Mouse (Mus musculus) myocyte (in vitro differentiated cells): ENCODE data around the gene Eps8l1. TPM values are rescaled to one million over a fixed set of nuclear protein-coding genes. Genes with fewer than 3 reads are reported as not detected.

Source experiments
- H3K27me3 ChIP-seq: one replicate; pipeline ENCODE4 v1.6.1; 2011; ENCODE audit not compliant: control insufficient read depth, insufficient read depth, insufficient read length
- H3K36me3 ChIP-seq: one replicate; pipeline ENCODE4 v1.6.1; 2011; ENCODE audit not compliant: control insufficient read depth, insufficient read depth
- H3K4me2 ChIP-seq: one replicate; pipeline ENCODE4 v1.6.1; 2011; ENCODE audit warnings: low read depth, control low read depth
- H3K4me3 ChIP-seq: one replicate; pipeline ENCODE4 v1.5.1; 2011; ENCODE audit warnings: mild to moderate bottlenecking, control low read depth, moderate library complexity
- H3K79me2 ChIP-seq: one replicate; pipeline ENCODE4 v1.6.1; 2011; ENCODE audit not compliant: control insufficient read depth, insufficient read depth
- H3ac ChIP-seq: one replicate; pipeline ENCODE4 v1.6.1; 2011; ENCODE audit not compliant: control insufficient read depth, insufficient read length
- CEBPB ChIP-seq: IDR thresholded peaks from 2 replicates; pipeline ENCODE4 v1.6.1; 2011; ENCODE audit warnings: mild to moderate bottlenecking, moderate library complexity; ENCODE audit not compliant: poor library complexity, insufficient read depth, severe bottlenecking
- E2F4 ChIP-seq: IDR thresholded peaks from one replicate; pipeline ENCODE4 v1.6.1; 2011; ENCODE audit warnings: mild to moderate bottlenecking, control low read depth, moderate library complexity; ENCODE audit not compliant: insufficient read depth
- MAX ChIP-seq: IDR thresholded peaks from one replicate; pipeline ENCODE4 v1.6.1; 2011; ENCODE audit warnings: low read depth, mild to moderate bottlenecking, control low read depth
- MYOD1 ChIP-seq, 3 experiments: IDR thresholded peaks; one replicate each; pipeline ENCODE4 v1.6.1; 2011; ENCODE audit warnings: control low read depth in 2 of 3, low read depth in 2 of 3, mild to moderate bottlenecking in 2 of 3, moderate library complexity in 1 of 3; ENCODE audit not compliant: insufficient read length in 2 of 3, control insufficient read depth in 1 of 3
- MYOG ChIP-seq, 3 experiments: IDR thresholded peaks; one replicate each; pipeline ENCODE4 v1.6.1; 2011; ENCODE audit warnings: control low read depth in 2 of 3, low read depth in 2 of 3, mild to moderate bottlenecking in 2 of 3; ENCODE audit not compliant: insufficient read length in 2 of 3, control insufficient read depth in 1 of 3, insufficient read depth in 1 of 3
- POLR2A ChIP-seq: IDR thresholded peaks from one replicate; pipeline ENCODE4 v1.6.1; 2011; ENCODE audit warnings: low read depth, mild to moderate bottlenecking, control low read depth, moderate library complexity; ENCODE audit not compliant: insufficient read length
- POLR2AphosphoS2 ChIP-seq: IDR thresholded peaks from one replicate; pipeline ENCODE4 v1.6.1; 2011; ENCODE audit warnings: low read depth, control low read depth; ENCODE audit not compliant: insufficient read length
- REST ChIP-seq: IDR thresholded peaks from one replicate; pipeline ENCODE4 v1.6.1; 2011; ENCODE audit warnings: mild to moderate bottlenecking, control low read depth, moderate library complexity; ENCODE audit not compliant: insufficient read depth, insufficient read length
- SRF ChIP-seq: IDR thresholded peaks from one replicate; pipeline ENCODE4 v1.6.1; 2011; ENCODE audit warnings: low read depth; ENCODE audit not compliant: control insufficient read depth, insufficient read length
- TCF12 ChIP-seq: IDR thresholded peaks from one replicate; pipeline ENCODE4 v1.6.1; 2011; ENCODE audit warnings: mild to moderate bottlenecking, control low read depth; ENCODE audit not compliant: poor library complexity, insufficient read depth, severe bottlenecking
- TCF3 ChIP-seq: IDR thresholded peaks from one replicate; pipeline ENCODE4 v1.6.1; 2011; ENCODE audit warnings: low read depth, control low read depth; ENCODE audit not compliant: insufficient read length
- USF1 ChIP-seq: IDR thresholded peaks from one replicate; pipeline ENCODE4 v1.6.1; 2011; ENCODE audit warnings: low read depth, mild to moderate bottlenecking, control low read depth, moderate library complexity
- polyA plus RNA-seq: library from polyadenylated mRNA; unstranded; fragments of >200 nt; fragmentation: generic; extraction: Trizol; gene quantifications from one replicate; pipeline ENCODE4 v1.2.1, GENCODE M21; 2012; ENCODE audit warnings: missing spikeins

Eps8l1 gene
- polyA plus RNA-seq, 1 experiment, result 0.12 TPM

- no peaks in the 10 kb centered on the region for H3K79me2 ChIP-seq
- peaks cover 38% of the 10 kb centered on the region for H3K36me3 ChIP-seq
- H3K4me3 ChIP-seq, result no peak overlapping the region
- TF ChIP-seq E2F4, result no peak
- TF ChIP-seq TCF12, result no peak
- TF ChIP-seq POLR2AphosphoS2, result no peak
- TF ChIP-seq MYOG (IDR thresholded peaks at IDR 0.05; ENCODE audit: control insufficient read depth in 1 of 3, insufficient read depth in 1 of 3, insufficient read length in 2 of 3, low read depth in 2 of 3), result no peak
- TF ChIP-seq POLR2A, result no peak
- TF ChIP-seq USF1, result no peak
- no peak for TF ChIP-seq MYOD1 (IDR thresholded peaks at IDR 0.05; ENCODE audit: control insufficient read depth in 1 of 3, insufficient read length in 2 of 3, low read depth in 2 of 3)
- TF ChIP-seq REST, result no peak
- no peak for TF ChIP-seq CEBPB
- no peak for TF ChIP-seq TCF3
- no peak for TF ChIP-seq SRF
- H3K4me2 ChIP-seq, result no peak overlapping the region
- no peaks in the 10 kb centered on the region for H3K27me3 ChIP-seq
- H3ac ChIP-seq, result no peak overlapping the region
Observed at GRCm38 (mm10) chr7:4430246-4430844, 30.1 kb upstream of the Eps8l1 start.

GRCm38 (mm10) chr7:4431548-4431947, 28.9 kb upstream of the Eps8l1 start:
- Histone ChIP-seq H3K36me3 (peaks cover 33% of the 10 kb centered on the region), H3K4me3 (no peak overlapping the region), H3K4me2 (no peak overlapping the region), H3K79me2 (no peaks in the 10 kb centered on the region), H3ac (no peak overlapping the region), H3K27me3 (no peaks in the 10 kb centered on the region)
- TF ChIP-seq MYOG (IDR thresholded peaks at IDR 0.05; ENCODE audit: control insufficient read depth in 1 of 3, insufficient read depth in 1 of 3, insufficient read length in 2 of 3, low read depth in 2 of 3) (no peak), SRF (no peak), POLR2A (no peak), TCF12 (no peak), USF1 (no peak), CEBPB (no peak), POLR2AphosphoS2 (no peak), MAX (no peak), REST (no peak), MYOD1 (IDR thresholded peaks at IDR 0.05; ENCODE audit: control insufficient read depth in 1 of 3, insufficient read length in 2 of 3, low read depth in 2 of 3) (no peak), TCF3 (no peak), E2F4 (no peak)

- Histone ChIP-seq H3K36me3 (peaks cover 29% of the 10 kb centered on the region), H3K27me3 (no peaks in the 10 kb centered on the region), H3K4me2 (no peak overlapping the region), H3K79me2 (no peaks in the 10 kb centered on the region), H3ac (no peak overlapping the region), H3K4me3 (no peak overlapping the region)
- TF ChIP-seq USF1 (no peak), CEBPB (no peak), TCF3 (no peak), REST (no peak), POLR2A (no peak), MYOG (IDR thresholded peaks at IDR 0.05; ENCODE audit: control insufficient read depth in 1 of 3, insufficient read depth in 1 of 3, insufficient read length in 2 of 3, low read depth in 2 of 3) (no peak), E2F4 (no peak), MAX (no peak), SRF (no peak), TCF12 (no peak), MYOD1 (IDR thresholded peaks at IDR 0.05; ENCODE audit: control insufficient read depth in 1 of 3, insufficient read length in 2 of 3, low read depth in 2 of 3) (no peak), POLR2AphosphoS2 (no peak)
Observed at GRCm38 (mm10) chr7:4432026-4432425, 28.4 kb upstream of the Eps8l1 start.

GRCm38 (mm10) chr7:4437721-4438120, 22.8 kb upstream of the Eps8l1 start:
- TF ChIP-seq MYOD1 (IDR thresholded peaks at IDR 0.05; ENCODE audit: control insufficient read depth in 1 of 3, insufficient read length in 2 of 3, low read depth in 2 of 3) (no peak), POLR2AphosphoS2 (no peak), TCF12 (no peak), TCF3 (no peak), USF1 (no peak), E2F4 (no peak), REST (no peak), CEBPB (no peak), POLR2A (no peak), MYOG (IDR thresholded peaks at IDR 0.05; ENCODE audit: control insufficient read depth in 1 of 3, insufficient read depth in 1 of 3, insufficient read length in 2 of 3, low read depth in 2 of 3) (no peak), MAX (no peak), SRF (no peak)
- no peak overlapping the region for H3K4me2 ChIP-seq
- no peaks in the 10 kb centered on the region for H3K27me3 ChIP-seq
- H3K79me2 ChIP-seq, result no peaks in the 10 kb centered on the region
- H3K36me3 ChIP-seq, result peaks cover 27% of the 10 kb centered on the region
- H3K4me3 ChIP-seq, result no peak overlapping the region
- H3ac ChIP-seq, result no peak overlapping the region

- H3K79me2 ChIP-seq, result peaks cover 13% of the 10 kb centered on the region
- no peak overlapping the region for H3K4me3 ChIP-seq
- H3ac ChIP-seq, result no peak overlapping the region
- no peaks in the 10 kb centered on the region for H3K27me3 ChIP-seq
- peaks cover 11% of the 10 kb centered on the region for H3K36me3 ChIP-seq
- no peak for TF ChIP-seq POLR2AphosphoS2
- no peak for TF ChIP-seq MYOG (IDR thresholded peaks at IDR 0.05; ENCODE audit: control insufficient read depth in 1 of 3, insufficient read depth in 1 of 3, insufficient read length in 2 of 3, low read depth in 2 of 3)
- TF ChIP-seq TCF3, result no peak
- TF ChIP-seq USF1, result peak; percentile 61
- TF ChIP-seq TCF12, result no peak
- H3K4me2 ChIP-seq, result no peak overlapping the region
Observed at GRCm38 (mm10) chr7:4440549-4440948, 19.9 kb upstream of the Eps8l1 start.
